Mouse (Mus musculus) heart, embryonic 10.5 days (tissue): ENCODE measurements around the gene Brd3os. TPM values are rescaled to one million over a fixed set of nuclear protein-coding genes. Genes with fewer than 3 reads are reported as not detected.

Experiments used
- DNase-seq: peaks from one replicate; pipeline ENCODE4 v3.0.0-alpha.2; 2017; ENCODE audit warnings: low spot score
- H3K27ac ChIP-seq: fragments of 300-500 bp; sonication (generic); 2 replicates; pipeline ENCODE4 v1.5.1; 2016; ENCODE audit warnings: mild to moderate bottlenecking
- H3K27me3 ChIP-seq: fragments of 300-500 bp; sonication (generic); 2 replicates; pipeline ENCODE4 v1.6.1; 2016; ENCODE audit warnings: mild to moderate bottlenecking; ENCODE audit not compliant: poor library complexity, insufficient read depth, severe bottlenecking
- H3K36me3 ChIP-seq: fragments of 300-500 bp; sonication (generic); 2 replicates; pipeline ENCODE4 v1.6.1; 2016; ENCODE audit warnings: mild to moderate bottlenecking, moderate library complexity
- H3K4me1 ChIP-seq: fragments of 300-500 bp; sonication (generic); 2 replicates; pipeline ENCODE4 v1.6.1; 2016; ENCODE audit warnings: mild to moderate bottlenecking
- H3K4me3 ChIP-seq: fragments of 300-500 bp; sonication (generic); 2 replicates; pipeline ENCODE4 v1.5.1; 2016; ENCODE audit warnings: mild to moderate bottlenecking, moderate library complexity
- H3K9me3 ChIP-seq: fragments of 300-500 bp; sonication (generic); 2 replicates; pipeline ENCODE4 v1.6.1; 2016; ENCODE audit warnings: mild to moderate bottlenecking, moderate library complexity
- WGBS: fragments of 180-500 bp; shearing (Covaris S2); methylation state at CpG from one replicate; pipeline ENCODE4 v1.1.7; 2016; 5-methylcytosine and 5-hydroxymethylcytosine counted together
- polyA plus RNA-seq: library from polyadenylated mRNA; unstranded; fragments of >200 nt; fragmentation: Nextera tagmentation; extraction: Ambion mirVana; gene quantifications from 2 replicates; pipeline ENCODE4 v1.2.1, GENCODE M21; 2016

The Brd3os gene
- polyA plus RNA-seq, 1 experiment from 2014 or later = 3.3 TPM

GRCm38 (mm10) chr2:27426406-27426854, 15.7 kb upstream of the Brd3os start:
- Histone ChIP-seq H3K36me3 (0 out of 2 replicates have a peak, but pooled peaks cover 6% of the 10 kb centered on the region), H3K27me3 (peaks cover 5% of the 10 kb centered on the region; the same call in 1 of the 2 replicates), H3K4me3 (peak overlapping the region; percentile 83), H3K27ac (peak overlapping the region; percentile 93), H3K4me1 (peaks cover 52% of the 10 kb centered on the region), H3K9me3 (no peaks in the 10 kb centered on the region)
- peak; percentile 84 for DNase-seq
- under 1% methylated on average over 64 of the region's 64 CpGs for WGBS

DNA sequence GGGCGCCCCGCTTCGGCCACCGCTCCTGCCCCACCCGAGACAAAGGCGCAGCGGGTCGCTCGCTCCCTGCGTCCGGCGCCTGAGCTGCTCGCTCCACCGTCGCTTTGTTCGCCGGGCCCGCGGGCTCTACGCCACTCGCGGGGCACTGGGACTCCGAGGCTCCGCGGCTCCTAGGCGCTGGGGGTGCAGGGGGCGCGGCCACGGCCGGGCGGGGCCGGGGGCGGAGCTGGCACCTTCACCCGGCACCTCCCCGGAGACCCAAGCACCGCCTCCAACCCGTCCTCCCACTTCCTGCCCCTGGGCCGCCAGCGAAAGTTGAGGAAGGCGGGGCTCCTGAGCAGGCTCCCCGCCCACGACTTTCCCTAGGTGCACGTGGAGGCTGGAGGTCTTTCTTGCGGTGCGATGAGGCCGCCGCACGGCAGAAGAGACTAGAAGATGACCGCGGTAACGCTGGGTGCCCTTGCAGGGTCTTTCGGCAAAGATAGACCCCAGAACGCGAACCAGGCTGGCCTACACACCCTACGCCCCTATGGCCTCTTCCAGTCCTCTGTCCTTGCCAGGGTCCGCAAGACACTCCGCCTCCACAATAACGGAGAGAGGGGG, 15.2 kb upstream of the Brd3os start, which contains the start of gene Vav2:
Gene Vav2 (minus strand): TSS at position 179 of the 603 bp plus-strand sequence.
- WGBS = under 1% methylated on average over 58 of the region's 58 CpGs
- H3K4me1 ChIP-seq = peaks cover 52% of the 10 kb centered on the region
- H3K9me3 ChIP-seq = no peaks in the 10 kb centered on the region
- peak within 1 kb of the TSS; percentile 83 for H3K4me3 ChIP-seq
- peak; percentile 98 for DNase-seq
- 0 out of 2 replicates have a peak, but pooled peaks cover 6% of the 10 kb centered on the region for H3K36me3 ChIP-seq
- peak within 1 kb of the TSS; percentile 93 for H3K27ac ChIP-seq
- peaks cover 5% of the 10 kb centered on the region; the same call in 1 of the 2 replicates for H3K27me3 ChIP-seq

GRCm38 (mm10) chr2:27428071-27428470, 14.1 kb upstream of the Brd3os start:
- under 1% methylated on average over 4 of the region's 4 CpGs for WGBS
- no peak overlapping the region for H3K4me3 ChIP-seq
- H3K27me3 ChIP-seq = peaks cover 5% of the 10 kb centered on the region; the same call in 1 of the 2 replicates
- peaks cover 44% of the 10 kb centered on the region for H3K4me1 ChIP-seq
- no peaks in the 10 kb centered on the region for H3K36me3 ChIP-seq
- no peaks in the 10 kb centered on the region for H3K9me3 ChIP-seq
- DNase-seq = peak; percentile 92
- H3K27ac ChIP-seq = 0 out of 2 replicates have a peak overlapping the region, but pooled peaks have one; percentile 32

DNA sequence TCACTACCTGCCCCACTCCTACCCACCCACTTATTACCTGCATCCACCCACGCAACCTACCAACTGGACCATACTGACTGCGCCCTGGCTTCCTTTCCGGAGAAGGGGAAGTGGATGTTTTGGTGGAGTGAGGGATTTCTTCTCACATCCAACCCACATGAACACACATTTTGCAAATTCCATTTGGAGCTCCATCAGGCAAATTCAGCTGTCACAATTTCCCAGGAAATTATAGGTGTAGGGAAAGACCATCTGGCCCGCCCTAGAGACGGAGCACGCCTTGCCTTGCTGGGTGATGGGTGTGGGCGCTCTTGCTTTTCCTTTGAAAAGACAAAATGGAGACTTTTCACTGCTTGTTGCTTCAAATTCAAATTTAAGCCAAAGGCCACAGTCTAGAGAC, 11.5 kb upstream of the Brd3os start:
- H3K27me3 ChIP-seq = peaks cover 8% of the 10 kb centered on the region; the same call in 1 of the 2 replicates
- H3K4me1 ChIP-seq = peaks cover 25% of the 10 kb centered on the region
- DNase-seq = no peak
- H3K9me3 ChIP-seq = no peaks in the 10 kb centered on the region
- H3K4me3 ChIP-seq = no peak overlapping the region
- H3K36me3 ChIP-seq = no peaks in the 10 kb centered on the region
- H3K27ac ChIP-seq = no peak overlapping the region
- 88% methylated on average over 7 of the region's 7 CpGs for WGBS

DNA sequence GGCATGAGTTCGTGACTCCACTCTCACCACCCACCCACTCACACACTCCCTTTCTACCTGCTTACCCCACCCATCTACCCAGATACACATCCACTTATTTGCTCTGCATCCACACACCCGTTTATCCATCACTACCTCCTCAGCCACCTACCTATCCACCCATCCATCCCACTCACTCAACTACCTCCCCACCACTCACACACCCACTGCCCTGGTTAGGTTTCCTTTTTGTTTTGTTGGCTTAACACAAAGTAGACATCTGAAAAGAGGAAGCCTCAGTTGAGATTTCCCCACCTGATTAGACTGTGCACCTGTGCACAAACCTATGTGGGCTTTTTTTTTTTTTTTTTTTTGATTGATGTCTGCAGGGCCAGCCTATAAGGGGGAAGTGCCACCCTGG, 9.5 kb upstream of the Brd3os start:
- no peak overlapping the region for H3K4me3 ChIP-seq
- peaks cover 8% of the 10 kb centered on the region; the same call in 1 of the 2 replicates for H3K27me3 ChIP-seq
- no peaks in the 10 kb centered on the region for H3K9me3 ChIP-seq
- peaks cover 12% of the 10 kb centered on the region for H3K4me1 ChIP-seq
- DNase-seq = no peak
- no peak overlapping the region for H3K27ac ChIP-seq
- whole genome bisulfite sequencing = 64% methylated on average over 2 of the region's 2 CpGs
- H3K36me3 ChIP-seq = no peaks in the 10 kb centered on the region

GRCm38 (mm10) chr2:27437876-27438275, 4.2 kb upstream of the Brd3os start:
- 0 out of 2 replicates have a peak, but pooled peaks cover 4% of the 10 kb centered on the region for H3K27me3 ChIP-seq
- no peaks in the 10 kb centered on the region for H3K9me3 ChIP-seq
- H3K4me1 ChIP-seq = peaks cover 29% of the 10 kb centered on the region
- no peak overlapping the region for H3K4me3 ChIP-seq
- no peaks in the 10 kb centered on the region for H3K36me3 ChIP-seq
- no peak for DNase-seq
- peak overlapping the region; percentile 42; the same call in 1 of the 2 replicates for H3K27ac ChIP-seq
- 46% methylated on average over 1 of the region's 1 CpGs for WGBS

GRCm38 (mm10) chr2:27438281-27438680, 3.8 kb upstream of the Brd3os start:
- 17% methylated on average over 11 of the region's 11 CpGs for WGBS
- Histone ChIP-seq H3K36me3 (no peaks in the 10 kb centered on the region), H3K9me3 (no peaks in the 10 kb centered on the region), H3K27ac (0 out of 2 replicates have a peak overlapping the region, but pooled peaks have one; percentile 42), H3K4me3 (no peak overlapping the region), H3K27me3 (0 out of 2 replicates have a peak, but pooled peaks cover 4% of the 10 kb centered on the region), H3K4me1 (peaks cover 33% of the 10 kb centered on the region)
- DNase-seq = peak; percentile 87

- no peak for DNase-seq
- H3K4me3 ChIP-seq = peak overlapping the region; percentile 75
- peak overlapping the region; percentile 82 for H3K27ac ChIP-seq
- no peaks in the 10 kb centered on the region for H3K9me3 ChIP-seq
- H3K4me1 ChIP-seq = peaks cover 23% of the 10 kb centered on the region
- peaks cover 30% of the 10 kb centered on the region for H3K36me3 ChIP-seq
- H3K27me3 ChIP-seq = no peaks in the 10 kb centered on the region
- 30% methylated on average over 20 of the region's 20 CpGs for WGBS
These were observed 755 bp downstream of the Brd3os start for GRCm38 (mm10) chr2:27442708-27443449.

GRCm38 (mm10) chr2:27443450-27443708, 1.3 kb downstream of the Brd3os start:
- peaks cover 18% of the 10 kb centered on the region for H3K4me1 ChIP-seq
- no peaks in the 10 kb centered on the region for H3K9me3 ChIP-seq
- peaks cover 35% of the 10 kb centered on the region for H3K36me3 ChIP-seq
- no peak for DNase-seq
- 0 out of 2 replicates have a peak overlapping the region, but pooled peaks have one; percentile 75 for H3K4me3 ChIP-seq
- H3K27me3 ChIP-seq = no peaks in the 10 kb centered on the region
- WGBS = 76% methylated on average over 5 of the region's 5 CpGs
- no peak overlapping the region for H3K27ac ChIP-seq

DNA sequence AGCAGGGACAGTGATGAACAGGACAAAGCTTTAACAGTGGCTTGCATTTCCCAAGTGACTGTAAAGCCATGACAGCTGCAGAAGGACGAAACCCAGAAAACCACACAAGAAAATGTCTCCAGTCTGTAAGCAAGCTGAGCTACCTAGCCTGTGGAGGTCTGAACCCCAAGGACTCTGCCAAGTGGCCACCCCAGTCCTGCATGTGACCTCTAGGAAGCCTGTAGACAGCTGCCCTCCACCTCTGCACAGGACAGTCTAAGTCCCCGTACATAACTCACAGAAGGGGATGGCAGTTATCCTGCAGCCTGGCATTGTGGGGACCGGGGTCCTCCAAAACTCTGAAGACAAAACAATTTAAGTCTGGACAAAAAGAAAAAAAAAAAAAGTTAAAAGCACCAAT, 3.8 kb downstream of the Brd3os start:
- no peak for DNase-seq
- no peak overlapping the region for H3K4me3 ChIP-seq
- no peaks in the 10 kb centered on the region for H3K27me3 ChIP-seq
- H3K36me3 ChIP-seq = peaks cover 60% of the 10 kb centered on the region
- peaks cover 17% of the 10 kb centered on the region for H3K4me1 ChIP-seq
- no peak overlapping the region for H3K27ac ChIP-seq
- no peaks in the 10 kb centered on the region for H3K9me3 ChIP-seq
- 89% methylated on average over 3 of the region's 3 CpGs for WGBS

GRCm38 (mm10) chr2:27446812-27447211, 4.7 kb downstream of the Brd3os start:
- WGBS = 94% methylated on average over 8 of the region's 8 CpGs
- H3K36me3 ChIP-seq = peaks cover 69% of the 10 kb centered on the region

DNA sequence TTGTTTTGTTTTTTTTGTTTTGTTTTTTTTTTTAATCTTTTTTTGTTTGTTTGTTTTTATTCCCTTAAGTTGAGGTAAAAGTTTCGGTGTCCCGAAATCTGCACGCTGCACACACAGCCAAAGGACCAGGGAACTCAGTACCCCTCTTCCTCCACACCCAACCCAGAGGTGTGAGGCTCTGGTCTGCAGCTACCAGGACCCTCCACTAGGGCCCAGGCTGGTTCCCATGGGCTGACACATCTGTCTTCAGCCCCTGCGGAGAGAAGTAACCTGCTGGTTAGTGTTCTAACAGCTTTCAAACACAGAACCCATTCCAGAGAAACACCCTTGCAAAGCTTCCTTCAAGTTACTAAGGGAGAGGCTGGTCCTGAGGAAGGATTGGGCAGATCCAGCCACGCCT, 5.7 kb downstream of the Brd3os start:
- H3K9me3 ChIP-seq = no peaks in the 10 kb centered on the region
- DNase-seq = no peak
- no peaks in the 10 kb centered on the region for H3K27me3 ChIP-seq
- WGBS = 86% methylated on average over 5 of the region's 5 CpGs
- H3K27ac ChIP-seq = no peak overlapping the region
- H3K4me3 ChIP-seq = no peak overlapping the region
- peaks cover 11% of the 10 kb centered on the region for H3K4me1 ChIP-seq
- peaks cover 79% of the 10 kb centered on the region for H3K36me3 ChIP-seq

More at GRCm38 (mm10) chr2:27446812-27447211, 4.7 kb downstream of the Brd3os start:
- Histone ChIP-seq H3K9me3 (no peaks in the 10 kb centered on the region), H3K27ac (no peak overlapping the region), H3K4me1 (peaks cover 15% of the 10 kb centered on the region), H3K27me3 (no peaks in the 10 kb centered on the region), H3K4me3 (no peak overlapping the region)
- no peak for DNase-seq

- WGBS = 86% methylated on average over 14 of the region's 14 CpGs
- peaks cover 5% of the 10 kb centered on the region; the same call in 1 of the 2 replicates for H3K4me1 ChIP-seq
- no peak overlapping the region for H3K27ac ChIP-seq
- H3K36me3 ChIP-seq = peaks cover 96% of the 10 kb centered on the region
- no peaks in the 10 kb centered on the region for H3K9me3 ChIP-seq
- H3K27me3 ChIP-seq = no peaks in the 10 kb centered on the region
- DNase-seq = no peak
- H3K4me3 ChIP-seq = no peak overlapping the region
These were observed 8.1 kb downstream of the Brd3os start for GRCm38 (mm10) chr2:27450226-27450625.
